Mouse (Mus musculus) retina, embryonic 14.5 days (tissue): ENCODE data around the gene Cep97.
"Not testable (repeated sequence)": the region's sequence is repeated elsewhere in the genome, so short reads cannot be mapped to it uniquely, and the experiment has no call there.

Source experiments
- DNase-seq: peaks from one replicate; pipeline ENCODE4 v3.0.0-alpha.2; 2015; ENCODE audit warnings: low spot score

Gene Cep97

DNA sequence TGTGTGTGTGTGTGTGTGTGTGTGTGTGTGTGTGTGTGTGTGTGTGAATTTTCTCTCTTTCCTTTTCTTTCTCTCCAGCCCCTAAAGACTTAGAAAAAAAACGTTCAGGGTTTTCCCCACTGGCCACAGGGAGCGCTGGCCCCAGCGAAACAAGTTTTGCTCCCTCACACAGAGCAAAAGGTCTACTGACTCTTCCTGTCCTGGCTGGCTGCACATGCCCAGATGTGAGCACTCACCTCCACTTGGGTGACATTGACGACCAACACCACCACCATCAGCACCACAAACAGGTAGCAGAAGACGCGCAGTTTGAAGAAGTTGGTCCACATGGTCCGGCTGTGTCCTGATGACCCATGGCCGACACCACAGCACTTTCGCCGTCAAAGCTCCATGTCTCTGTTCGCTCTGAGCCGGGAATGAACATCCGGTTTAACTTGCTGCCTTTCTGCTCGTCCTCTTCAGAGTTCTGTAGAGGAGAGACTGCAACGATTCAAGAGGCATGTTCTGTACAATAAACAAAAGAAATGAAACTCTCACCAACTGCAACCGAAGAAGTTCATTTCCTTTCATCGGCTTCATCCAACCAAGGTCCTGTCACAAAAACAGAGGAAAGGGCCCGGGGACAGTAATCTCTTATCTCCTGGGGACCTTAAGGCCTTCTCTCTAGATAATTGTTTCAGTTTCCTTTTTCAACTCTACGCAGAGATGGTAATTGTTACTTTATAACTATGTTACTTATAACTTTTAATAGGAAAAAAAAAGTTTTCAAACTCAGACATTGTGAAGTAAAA lies 44.1 kb downstream of the Cep97 start:
- no peak for DNase-seq

DNA sequence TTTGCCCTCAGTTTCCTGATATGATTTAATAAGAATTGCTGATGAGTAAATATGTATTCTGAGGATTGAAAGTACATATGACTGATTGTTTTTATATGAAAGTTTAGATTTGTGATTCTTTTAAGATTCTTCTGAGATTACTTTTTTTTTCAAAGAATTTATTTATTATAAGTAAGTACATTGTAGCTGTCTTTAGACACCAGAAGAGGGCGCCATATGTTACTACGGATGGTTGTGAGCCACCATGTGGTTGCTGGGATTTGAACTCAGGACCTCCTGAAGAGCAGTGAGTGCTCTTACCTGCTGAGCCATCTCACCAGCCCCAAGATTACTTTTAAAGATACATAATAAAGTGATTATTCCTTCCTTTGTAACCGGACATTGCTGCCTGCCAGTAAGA lies 45.2 kb downstream of the Cep97 start:
- no peak for DNase-seq

DNA sequence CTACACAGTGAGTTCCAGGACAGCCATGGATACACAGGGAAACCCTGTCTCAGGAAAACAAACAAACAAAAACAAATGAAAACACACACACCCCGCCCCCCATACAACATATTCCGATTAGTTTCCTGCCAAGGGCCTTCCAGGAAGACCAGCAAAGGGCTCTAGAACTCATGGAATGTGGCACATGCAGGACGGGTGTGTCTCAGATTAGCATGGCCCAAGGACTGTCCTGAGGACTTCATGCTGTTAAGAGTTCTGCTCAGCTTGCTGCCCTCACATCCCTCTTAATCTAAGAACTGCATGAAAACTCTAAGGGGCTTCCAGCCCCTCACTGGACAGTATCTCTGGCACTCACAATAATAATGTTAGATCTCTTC lies 46.1 kb downstream of the Cep97 start:
- DNase-seq: no peak

DNA sequence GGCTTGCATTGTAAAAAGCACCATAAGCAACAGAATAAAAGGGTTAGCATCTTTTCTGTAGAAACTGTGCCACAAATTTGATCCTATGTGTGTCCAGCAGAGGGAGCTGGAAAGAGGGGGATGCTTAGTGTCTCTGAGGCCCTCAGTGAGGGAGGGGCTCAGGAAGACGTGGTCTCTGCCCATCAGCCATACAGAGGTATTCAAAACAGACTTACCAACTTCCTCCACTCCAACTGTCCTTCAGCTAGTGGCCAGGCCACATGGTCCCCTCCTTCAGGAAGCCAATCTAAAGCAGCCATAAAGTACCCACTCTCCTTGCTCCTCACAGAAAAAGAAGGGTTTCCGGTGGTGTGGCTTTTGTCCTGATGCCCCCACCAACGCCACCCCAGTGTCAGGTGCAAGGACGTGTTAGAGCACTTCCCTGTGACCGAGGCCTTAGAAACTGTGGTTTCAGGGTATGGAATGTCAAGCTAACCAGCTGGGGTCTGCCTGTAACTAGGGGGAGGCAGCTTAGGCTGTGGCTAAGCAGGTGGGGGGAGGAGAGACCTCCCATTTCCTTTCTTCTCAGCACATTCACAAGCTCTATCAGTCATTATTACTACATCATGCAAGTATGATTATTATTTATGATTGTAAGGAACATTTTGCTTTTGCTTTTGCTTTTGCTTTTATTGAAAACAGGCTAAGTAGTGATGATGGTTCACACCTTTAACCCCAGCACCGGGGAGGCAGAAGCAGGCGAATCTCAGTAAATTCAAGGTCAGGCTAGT lies 46.7 kb downstream of the Cep97 start:
- peak; percentile 56 for DNase-seq

DNA sequence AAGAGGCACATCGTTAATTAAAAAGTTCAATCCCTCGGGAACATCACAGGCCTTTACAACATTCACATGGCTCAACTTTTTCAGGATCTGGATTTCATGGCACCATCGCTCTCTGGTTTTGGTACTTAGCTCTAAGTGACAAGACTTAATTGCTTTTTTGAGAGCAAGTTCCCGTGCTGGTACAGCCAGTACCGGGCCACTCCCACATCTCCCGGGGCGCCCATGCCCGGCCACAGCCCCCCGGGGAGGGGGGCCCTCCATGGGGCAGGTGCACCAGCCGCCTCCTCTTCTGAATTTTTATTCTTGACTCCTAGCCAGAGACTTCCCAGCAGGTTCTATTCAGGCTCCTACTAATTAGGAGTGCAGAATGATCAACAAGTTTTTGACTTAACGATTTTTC lies 50.4 kb downstream of the Cep97 start:
- DNase-seq: no peak

DNA sequence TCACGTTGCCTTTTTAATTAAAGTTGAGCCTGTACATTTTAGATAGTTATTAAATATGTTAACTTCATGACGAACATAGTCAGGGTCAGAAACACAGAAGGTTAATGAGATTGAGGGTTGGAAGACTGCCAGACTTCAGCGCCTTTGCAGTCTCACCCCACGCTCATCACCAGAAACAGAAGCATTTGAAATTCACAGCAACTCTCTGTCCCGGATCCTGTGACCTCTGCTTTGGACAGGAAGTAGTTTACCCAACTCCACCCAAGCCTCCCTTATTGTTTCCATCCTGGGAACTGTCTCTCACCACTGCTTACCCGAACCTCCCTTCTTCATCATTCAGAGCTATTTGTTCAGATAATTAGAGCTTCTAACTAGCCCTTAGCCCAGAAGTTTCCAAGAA lies 58.6 kb downstream of the Cep97 start:
- no peak for DNase-seq

DNA sequence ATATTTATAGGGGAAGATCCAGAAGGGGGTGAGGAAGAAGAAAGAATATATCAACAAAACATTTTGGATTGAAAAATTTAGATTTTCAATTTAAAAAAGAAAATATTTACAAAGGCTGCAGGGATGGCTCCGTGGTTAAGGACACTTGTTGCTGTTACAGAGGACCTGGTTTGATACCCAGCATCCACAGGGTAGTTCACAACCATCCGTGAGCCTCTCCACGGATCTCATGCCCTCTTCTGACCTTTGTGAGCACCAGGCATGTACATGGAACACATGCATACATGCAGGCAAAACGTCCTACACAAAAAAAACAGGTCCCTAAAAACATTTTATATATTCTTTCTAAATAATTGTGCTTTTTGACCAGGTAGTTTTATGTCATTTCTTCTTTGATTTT lies 70.8 kb downstream of the Cep97 start:
- DNase-seq: no peak

DNA sequence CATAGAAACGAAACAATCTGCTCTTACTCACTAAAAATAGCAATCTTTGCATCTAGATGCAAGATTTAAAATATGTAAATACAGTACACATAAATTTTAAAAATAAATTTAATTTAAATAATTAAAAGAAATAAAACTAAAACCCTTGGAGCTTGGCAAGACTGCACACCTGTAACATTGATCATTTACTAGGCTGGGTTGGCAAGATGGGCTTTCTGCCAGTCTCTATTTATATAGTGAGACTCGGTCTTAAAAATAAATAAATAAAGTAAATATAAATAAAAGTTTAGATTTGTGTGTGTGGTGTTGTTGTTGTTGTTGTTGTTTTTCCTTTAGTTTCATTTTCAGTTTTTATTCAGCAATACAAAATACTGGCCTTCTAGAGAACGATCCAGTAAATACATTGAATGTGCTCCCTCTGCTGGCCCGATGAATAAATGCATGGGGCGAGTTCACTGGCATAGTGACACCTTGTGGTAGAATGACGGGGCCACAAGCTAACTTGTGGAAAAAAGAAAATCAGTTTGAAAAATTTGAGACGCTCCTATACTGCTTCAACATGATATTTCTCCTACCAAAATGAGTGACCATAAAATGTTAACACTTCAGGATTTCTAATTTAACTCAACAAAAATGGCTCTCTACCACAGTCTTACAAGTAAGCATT lies 71.4 kb downstream of the Cep97 start:
- DNase-seq: peak; percentile 85

DNA sequence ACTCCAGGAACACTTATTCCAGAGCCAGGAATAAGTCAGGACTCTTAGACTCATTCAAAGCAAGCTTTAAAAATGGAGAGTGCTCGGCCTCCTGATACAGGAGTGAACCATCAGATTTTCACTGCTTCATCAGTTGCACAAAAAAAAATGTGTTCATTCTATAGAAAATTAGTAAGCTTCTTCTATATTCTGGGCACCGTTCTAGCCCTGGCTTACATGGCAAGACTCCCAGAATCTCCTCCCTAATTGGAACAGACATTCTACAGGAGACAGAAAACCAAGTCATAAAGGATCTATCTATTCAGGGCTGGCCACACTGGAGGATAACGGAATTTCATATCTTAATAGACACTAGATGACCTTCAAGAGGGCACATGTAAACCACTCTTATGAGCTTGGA lies 73.6 kb downstream of the Cep97 start:
- DNase-seq: no peak

DNA sequence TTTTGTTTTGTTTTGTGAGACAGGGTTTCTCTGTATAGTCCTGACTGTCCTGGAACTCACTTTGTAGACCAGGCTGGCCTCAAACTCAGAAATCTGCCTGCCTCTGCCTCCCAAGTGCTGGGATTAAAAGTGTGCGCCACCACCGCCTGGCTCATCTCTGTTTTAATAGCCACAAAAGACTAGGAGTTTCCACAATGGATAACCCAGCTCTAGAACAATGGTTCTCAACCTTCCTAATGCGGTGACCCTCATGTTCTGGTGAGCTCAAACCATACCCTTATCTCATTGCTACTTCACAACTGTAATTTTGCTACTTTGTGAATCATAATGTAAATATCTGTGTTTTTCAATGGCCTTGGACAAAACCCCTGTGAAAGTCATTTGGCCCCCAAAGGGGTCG lies 75.2 kb downstream of the Cep97 start:
- not testable (repeated sequence) for DNase-seq

DNA sequence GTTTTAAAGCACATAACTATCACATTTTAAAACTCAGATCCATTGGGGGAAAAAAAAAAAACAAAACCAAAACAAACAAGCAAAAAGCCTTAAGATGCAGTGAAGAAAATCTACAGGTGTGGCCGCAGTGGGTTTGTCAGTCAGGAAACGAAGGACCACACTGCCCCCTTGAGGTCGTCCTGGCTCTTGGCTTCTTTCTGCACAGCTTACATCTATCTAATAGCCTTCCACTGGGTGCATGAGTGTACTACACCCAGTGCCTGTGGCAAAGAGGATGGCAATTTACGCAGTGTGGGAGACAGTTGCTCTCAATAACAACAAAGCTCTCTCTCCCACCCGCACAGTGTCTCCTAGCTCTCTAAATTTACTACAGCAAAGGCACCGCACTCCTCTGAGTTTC lies 76.2 kb downstream of the Cep97 start:
- DNase-seq: peak; percentile 77

DNA sequence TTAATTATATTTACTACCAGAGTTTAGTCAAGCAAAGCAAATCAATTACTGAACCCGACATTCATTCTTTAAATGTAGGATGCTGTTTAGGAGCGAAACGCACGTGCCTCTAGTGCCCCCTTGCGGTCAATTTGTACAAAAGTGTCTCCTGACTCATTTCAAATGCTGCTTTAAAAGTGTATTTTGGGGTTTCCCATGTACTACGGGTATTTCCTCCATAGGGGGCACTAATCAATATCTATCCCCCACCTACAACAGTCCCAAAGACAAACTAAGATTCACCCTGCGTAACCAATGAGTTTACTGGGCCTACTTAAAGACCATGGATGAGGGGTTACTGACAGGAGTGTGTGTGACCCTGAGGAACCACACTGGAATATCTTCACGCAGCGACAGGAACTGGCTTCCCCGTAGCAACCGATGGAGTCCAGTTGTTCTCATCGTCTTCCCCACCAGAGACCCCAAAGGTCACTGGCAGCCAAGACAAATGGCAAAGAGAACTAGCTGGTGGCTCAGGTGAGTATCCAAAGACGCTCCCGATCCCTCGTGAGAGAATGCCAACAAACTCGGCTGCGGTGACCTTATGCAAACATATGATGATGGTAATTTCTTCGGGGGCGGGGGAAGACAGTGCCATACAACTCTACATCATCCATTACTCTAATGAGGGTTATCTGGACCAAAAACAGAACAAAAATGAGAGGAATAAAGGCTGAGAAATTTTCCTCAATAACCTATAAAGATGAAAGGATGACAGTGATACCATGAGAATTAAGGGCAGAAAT lies 81.5 kb downstream of the Cep97 start:
- DNase-seq: peak; percentile 95

DNA sequence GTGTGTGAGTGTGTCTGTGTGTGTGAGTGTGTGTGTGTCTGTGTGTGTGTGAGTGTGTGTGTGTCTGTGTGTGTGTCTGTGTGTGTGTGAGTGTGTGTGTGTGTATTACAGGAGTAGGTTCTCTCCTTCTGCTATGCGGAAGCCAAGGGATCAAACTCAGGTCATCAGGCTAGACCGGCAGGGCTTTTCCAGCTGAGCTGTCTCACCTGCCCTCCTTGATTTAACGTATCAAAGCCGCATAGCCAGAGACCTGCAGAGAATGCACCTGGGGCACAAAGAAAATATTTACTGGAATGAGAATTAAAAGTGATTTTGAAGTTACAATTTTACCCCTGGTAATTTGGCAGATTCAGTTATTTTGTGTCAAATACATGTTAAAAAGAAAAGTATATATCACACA lies 82.1 kb downstream of the Cep97 start:
- DNase-seq: no peak

DNA sequence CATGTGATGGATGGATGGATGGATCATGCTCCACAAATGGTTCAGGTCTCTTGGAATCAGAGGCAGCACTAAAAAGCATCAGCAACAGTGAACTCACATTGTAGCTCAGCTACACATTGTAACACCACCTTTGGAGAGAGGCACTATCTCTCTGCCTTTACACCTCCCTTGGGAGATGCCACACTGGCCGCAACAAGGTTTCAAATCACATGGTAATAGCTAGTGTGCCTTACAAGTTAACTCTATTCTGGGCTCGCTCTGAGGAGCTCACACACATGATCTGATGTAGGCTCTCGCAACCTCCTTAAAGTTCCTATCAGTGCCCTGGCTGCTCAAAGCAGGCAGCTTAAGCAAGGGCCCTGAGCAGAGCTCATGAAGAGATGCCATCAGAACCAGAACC lies 84.2 kb downstream of the Cep97 start:
- DNase-seq: no peak
